Mouse (Mus musculus): ENCODE measurements around the gene Tomm5. TPM values are rescaled to one million over a fixed set of nuclear protein-coding genes. Genes with fewer than 3 reads are reported as not detected.
"Not testable (repeated sequence)": the region's sequence is repeated elsewhere in the genome, so short reads cannot be mapped to it uniquely, and the experiment has no call there.

Tomm5 gene
- polyA plus RNA-seq, 1 experiment from 2014 or later = 200 TPM

DNA sequence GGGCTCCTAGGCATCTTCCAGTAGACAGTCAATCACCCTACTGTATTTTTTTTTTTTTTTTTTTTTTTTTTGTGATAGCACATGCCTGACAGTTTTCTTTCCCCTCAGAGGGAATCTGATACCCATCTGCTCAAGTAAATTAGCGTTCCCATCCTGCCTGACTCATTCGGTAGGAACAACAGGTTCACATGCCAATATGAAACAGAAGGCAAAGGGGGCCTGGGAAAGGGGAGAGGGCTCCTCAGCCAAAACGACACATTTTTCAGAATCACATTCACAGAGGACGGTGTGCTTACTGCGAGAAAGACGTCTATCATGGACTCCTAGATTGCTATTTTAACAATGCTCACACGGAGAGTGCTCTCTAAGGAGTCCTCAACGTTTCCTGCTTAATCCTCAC is 24.4 kb downstream of the Tomm5 start:
- Histone ChIP-seq H3K36me3 (replicated peaks; ENCODE audit: control insufficient read depth, insufficient read depth, low read depth, low read length) (no peaks in the 10 kb centered on the region), H3K4me1 (ENCODE audit: control insufficient read depth, insufficient read depth, low read length) (no peaks in the 10 kb centered on the region), H3K4me2 (ENCODE audit: low read depth, low read length) (peak overlapping the region; percentile 65), H3K9me3 (replicated peaks; ENCODE audit: control insufficient read depth, low read length) (no peaks in the 10 kb centered on the region), H3K4me3 (ENCODE audit: low read depth, low read length) (peak overlapping the region; percentile 89), H3K27me3 (ENCODE audit: control insufficient read depth, insufficient read depth, low read length) (no peaks in the 10 kb centered on the region), H3K27ac (replicated peaks; ENCODE audit: low read depth, low read length) (no peak overlapping the region), H3K9ac (replicated peaks; ENCODE audit: low read length) (no peak overlapping the region; the same call in 1 of the 2 replicates)
- DNase-seq (ENCODE audit: low spot score) = peak; percentile 47
- under 1% methylated on average over 8 of the region's 8 CpGs for WGBS
- ATAC-seq (replicated peaks; ENCODE audit: insufficient number of reproducible peaks, low FRiP score, low TSS enrichment, low read depth) = no peak

DNA sequence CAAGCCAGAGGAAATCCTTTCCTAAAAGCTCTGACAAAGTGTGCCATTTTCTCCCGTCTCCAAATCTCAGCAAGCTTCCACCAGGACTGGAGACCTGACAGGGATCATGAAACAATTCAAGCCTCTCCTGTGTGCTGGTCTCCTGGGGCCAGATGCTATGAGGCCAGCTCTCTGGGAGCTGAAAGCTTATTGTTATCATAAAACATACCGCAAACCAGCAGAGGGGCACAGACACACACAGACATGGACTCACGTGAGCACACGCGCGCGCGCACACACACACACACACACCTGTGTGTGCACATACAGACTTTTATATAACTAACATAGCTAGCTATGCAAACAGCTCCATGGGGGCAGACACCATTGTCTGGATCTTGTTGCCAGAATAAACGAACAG is 25.0 kb downstream of the Tomm5 start:
- 78% methylated on average over 9 of the region's 9 CpGs for WGBS
- Histone ChIP-seq H3K9ac (replicated peaks; ENCODE audit: low read length) (no peak overlapping the region), H3K4me1 (ENCODE audit: control insufficient read depth, insufficient read depth, low read length) (no peaks in the 10 kb centered on the region), H3K27me3 (ENCODE audit: control insufficient read depth, insufficient read depth, low read length) (no peaks in the 10 kb centered on the region), H3K4me2 (ENCODE audit: low read depth, low read length) (peak overlapping the region; percentile 65; the same call in 1 of the 2 replicates), H3K27ac (replicated peaks; ENCODE audit: low read depth, low read length) (no peak overlapping the region), H3K36me3 (replicated peaks; ENCODE audit: control insufficient read depth, insufficient read depth, low read depth, low read length) (no peaks in the 10 kb centered on the region), H3K4me3 (ENCODE audit: low read depth, low read length) (no peak overlapping the region; the same call in 1 of the 2 replicates), H3K9me3 (replicated peaks; ENCODE audit: control insufficient read depth, low read length) (no peaks in the 10 kb centered on the region)
- ATAC-seq (replicated peaks; ENCODE audit: insufficient number of reproducible peaks, low FRiP score, low TSS enrichment, low read depth) = no peak
- no peak for DNase-seq (ENCODE audit: low spot score)

DNA sequence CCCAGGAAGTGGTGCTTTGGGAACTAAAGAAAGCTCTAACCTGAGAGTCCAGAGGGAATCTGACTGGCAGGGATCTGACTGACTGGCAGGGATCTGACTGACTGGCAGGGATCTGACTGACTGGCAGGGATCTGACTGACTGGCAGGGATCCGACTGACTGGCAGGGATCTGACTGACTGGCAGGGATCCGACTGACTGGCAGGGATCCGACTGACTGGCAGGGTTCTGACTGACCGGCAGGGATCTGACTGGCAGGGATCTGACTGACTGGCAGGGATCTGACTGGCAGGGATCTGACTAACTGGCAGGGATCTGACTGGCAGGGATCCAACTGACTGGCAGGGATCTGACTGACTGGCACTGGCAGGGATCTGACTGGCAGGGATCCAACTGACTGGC is 26.9 kb downstream of the Tomm5 start:
- not testable (repeated sequence) for H3K4me2 ChIP-seq (ENCODE audit: low read depth, low read length); H3K36me3 ChIP-seq (replicated peaks; ENCODE audit: control insufficient read depth, insufficient read depth, low read depth, low read length); H3K4me3 ChIP-seq (ENCODE audit: low read depth, low read length); H3K27ac ChIP-seq (replicated peaks; ENCODE audit: low read depth, low read length); H3K9ac ChIP-seq (replicated peaks; ENCODE audit: low read length); H3K27me3 ChIP-seq (ENCODE audit: control insufficient read depth, insufficient read depth, low read length); DNase-seq (ENCODE audit: low spot score); H3K9me3 ChIP-seq (replicated peaks; ENCODE audit: control insufficient read depth, low read length); H3K4me1 ChIP-seq (ENCODE audit: control insufficient read depth, insufficient read depth, low read length); ATAC-seq (replicated peaks; ENCODE audit: insufficient number of reproducible peaks, low FRiP score, low TSS enrichment, low read depth)
- WGBS = 100% methylated on average over 4 of the region's 4 CpGs

DNA sequence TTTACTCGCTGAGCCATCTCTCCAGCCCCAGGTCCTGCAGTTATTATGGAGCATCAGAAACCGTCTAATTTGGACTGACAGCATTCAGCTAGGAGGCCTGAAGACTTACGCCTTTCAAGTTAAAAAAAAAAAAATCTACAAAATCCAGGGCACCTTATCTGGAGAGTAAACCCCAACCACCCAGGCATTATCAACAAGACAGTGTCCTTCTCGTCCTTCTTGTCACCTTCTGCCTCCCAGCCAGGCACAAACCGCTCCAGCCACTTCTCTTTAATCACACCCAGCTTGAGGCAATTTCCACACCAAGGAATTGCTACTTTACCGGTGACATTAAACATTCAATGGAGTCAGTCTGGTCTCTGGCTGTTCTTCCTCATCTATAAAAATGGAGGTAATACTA is 34.4 kb downstream of the Tomm5 start:
- WGBS = 73% methylated on average over 6 of the region's 6 CpGs
- Histone ChIP-seq H3K36me3 (replicated peaks; ENCODE audit: control insufficient read depth, insufficient read depth, low read depth, low read length) (no peaks in the 10 kb centered on the region), H3K4me1 (ENCODE audit: control insufficient read depth, insufficient read depth, low read length) (no peaks in the 10 kb centered on the region), H3K4me2 (ENCODE audit: low read depth, low read length) (no peak overlapping the region), H3K9me3 (replicated peaks; ENCODE audit: control insufficient read depth, low read length) (no peaks in the 10 kb centered on the region), H3K4me3 (ENCODE audit: low read depth, low read length) (no peak overlapping the region), H3K27me3 (ENCODE audit: control insufficient read depth, insufficient read depth, low read length) (no peaks in the 10 kb centered on the region), H3K9ac (replicated peaks; ENCODE audit: low read length) (no peak overlapping the region), H3K27ac (replicated peaks; ENCODE audit: low read depth, low read length) (no peak overlapping the region)
- DNase-seq (ENCODE audit: low spot score) (no peak), ATAC-seq (replicated peaks; ENCODE audit: insufficient number of reproducible peaks, low FRiP score, low TSS enrichment, low read depth) (no peak)

DNA sequence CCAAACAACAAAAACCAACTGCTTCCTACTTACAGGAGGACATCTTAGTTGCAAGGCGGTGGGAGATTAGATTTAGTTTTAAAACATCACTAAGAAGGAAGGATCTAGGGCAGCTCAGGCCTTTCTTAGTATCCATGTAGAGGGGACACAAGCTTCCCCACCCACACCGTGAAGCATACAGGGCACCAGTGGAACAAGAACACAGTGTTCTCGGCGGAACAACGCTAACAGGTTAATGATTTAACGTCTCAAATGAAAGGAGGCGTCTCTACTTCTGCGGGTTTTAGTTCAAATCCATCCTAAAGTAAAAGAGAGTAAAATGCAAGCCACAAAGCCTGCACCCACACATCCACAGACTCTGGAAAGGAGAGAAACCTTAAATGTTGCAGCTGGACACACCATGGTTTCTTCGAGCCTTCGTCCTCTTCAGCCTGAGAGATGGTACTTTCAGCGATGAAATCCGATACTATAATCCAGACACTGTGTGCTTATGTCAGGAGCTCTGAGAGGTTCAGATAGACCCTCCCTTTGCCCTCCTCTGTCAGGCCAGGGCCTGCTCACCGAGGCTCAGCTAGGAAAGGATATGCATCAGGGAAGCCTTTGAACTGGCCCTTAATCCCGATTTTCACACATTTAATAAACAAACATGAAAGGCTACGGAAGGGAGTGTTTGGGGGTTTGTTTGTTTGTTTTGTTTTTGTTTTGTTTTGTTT is 35.5 kb downstream of the Tomm5 start:
- Histone ChIP-seq H3K4me2 (ENCODE audit: low read depth, low read length) (no peak overlapping the region), H3K36me3 (replicated peaks; ENCODE audit: control insufficient read depth, insufficient read depth, low read depth, low read length) (no peaks in the 10 kb centered on the region), H3K27ac (replicated peaks; ENCODE audit: low read depth, low read length) (no peak overlapping the region), H3K27me3 (ENCODE audit: control insufficient read depth, insufficient read depth, low read length) (no peaks in the 10 kb centered on the region), H3K4me3 (ENCODE audit: low read depth, low read length) (no peak overlapping the region), H3K9ac (replicated peaks; ENCODE audit: low read length) (no peak overlapping the region), H3K9me3 (replicated peaks; ENCODE audit: control insufficient read depth, low read length) (no peaks in the 10 kb centered on the region), H3K4me1 (ENCODE audit: control insufficient read depth, insufficient read depth, low read length) (no peaks in the 10 kb centered on the region)
- DNase-seq (ENCODE audit: low spot score) = peak; percentile 41
- 71% methylated on average over 15 of the region's 15 CpGs for WGBS
- ATAC-seq (replicated peaks; ENCODE audit: insufficient number of reproducible peaks, low FRiP score, low TSS enrichment, low read depth) = no peak

DNA sequence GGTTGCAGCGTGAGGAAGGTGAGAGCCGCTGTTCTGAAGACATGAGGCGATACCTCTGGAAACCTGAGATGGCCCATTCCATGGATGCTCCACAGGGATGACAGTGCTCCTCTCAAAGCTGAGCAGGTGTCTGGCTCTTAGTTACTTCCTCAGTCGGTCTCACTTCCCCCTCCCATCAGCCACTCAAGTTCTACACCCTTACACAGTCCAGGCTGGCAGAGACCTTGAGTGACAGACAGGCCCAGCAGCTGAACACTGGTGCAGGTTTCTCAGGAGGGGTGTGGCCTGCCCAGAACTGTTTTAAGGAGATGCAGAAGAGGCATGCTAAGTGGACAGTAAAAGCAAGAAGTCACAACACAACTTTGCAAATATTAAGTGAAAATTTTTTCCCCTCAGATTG is 40.2 kb downstream of the Tomm5 start:
- Histone ChIP-seq H3K4me3 (ENCODE audit: low read depth, low read length) (no peak overlapping the region), H3K4me1 (ENCODE audit: control insufficient read depth, insufficient read depth, low read length) (no peaks in the 10 kb centered on the region), H3K9ac (replicated peaks; ENCODE audit: low read length) (no peak overlapping the region), H3K4me2 (ENCODE audit: low read depth, low read length) (no peak overlapping the region), H3K36me3 (replicated peaks; ENCODE audit: control insufficient read depth, insufficient read depth, low read depth, low read length) (no peaks in the 10 kb centered on the region), H3K9me3 (replicated peaks; ENCODE audit: control insufficient read depth, low read length) (no peaks in the 10 kb centered on the region), H3K27ac (replicated peaks; ENCODE audit: low read depth, low read length) (no peak overlapping the region), H3K27me3 (ENCODE audit: control insufficient read depth, insufficient read depth, low read length) (no peaks in the 10 kb centered on the region)
- 76% methylated on average over 4 of the region's 4 CpGs for WGBS
- DNase-seq (ENCODE audit: low spot score) = no peak
- no peak for ATAC-seq (replicated peaks; ENCODE audit: insufficient number of reproducible peaks, low FRiP score, low TSS enrichment, low read depth)

DNA sequence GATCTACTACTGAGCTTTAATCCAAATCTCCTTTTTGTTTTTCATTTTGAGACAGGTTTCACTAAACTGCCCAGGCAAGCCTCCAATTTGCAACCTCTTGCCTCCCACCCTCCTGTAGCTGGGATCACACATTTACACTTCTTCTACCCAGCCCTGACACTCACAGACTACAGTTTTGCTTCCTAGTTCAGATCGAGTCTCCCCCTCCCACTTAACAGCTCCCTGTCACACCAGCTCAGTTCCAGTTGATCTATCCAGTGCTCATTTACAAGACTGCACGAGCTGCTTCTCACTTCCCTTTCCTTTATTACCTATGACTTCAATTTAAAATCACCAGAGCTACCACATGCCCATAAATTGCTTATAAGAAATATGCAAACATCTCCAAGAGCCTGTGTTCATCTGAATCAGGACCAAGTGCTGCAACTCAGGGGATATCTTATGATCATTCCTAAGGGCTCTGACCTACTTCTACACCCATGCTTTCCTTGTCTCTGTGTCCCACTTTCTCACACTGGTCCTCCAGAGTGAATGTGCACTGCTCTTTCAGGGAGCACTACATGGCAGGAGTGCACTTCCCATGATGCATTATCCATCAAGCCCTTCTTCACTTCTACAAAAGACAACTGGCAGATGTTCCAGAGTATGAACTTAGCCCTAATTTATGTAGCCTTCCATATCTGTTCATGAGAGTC is 41.7 kb downstream of the Tomm5 start:
- WGBS = 53% methylated on average over 2 of the region's 2 CpGs
- DNase-seq (ENCODE audit: low spot score) = no peak
- H3K4me3 ChIP-seq (ENCODE audit: low read depth, low read length) = no peak overlapping the region
- ATAC-seq (replicated peaks; ENCODE audit: insufficient number of reproducible peaks, low FRiP score, low TSS enrichment, low read depth) = no peak
- H3K27ac ChIP-seq (replicated peaks; ENCODE audit: low read depth, low read length) = no peak overlapping the region
- no peaks in the 10 kb centered on the region for H3K9me3 ChIP-seq (replicated peaks; ENCODE audit: control insufficient read depth, low read length)
- H3K9ac ChIP-seq (replicated peaks; ENCODE audit: low read length) = no peak overlapping the region
- no peaks in the 10 kb centered on the region; the same call in 1 of the 2 replicates for H3K36me3 ChIP-seq (replicated peaks; ENCODE audit: control insufficient read depth, insufficient read depth, low read depth, low read length)
- H3K4me2 ChIP-seq (ENCODE audit: low read depth, low read length) = no peak overlapping the region
- H3K4me1 ChIP-seq (ENCODE audit: control insufficient read depth, insufficient read depth, low read length) = no peaks in the 10 kb centered on the region
- H3K27me3 ChIP-seq (ENCODE audit: control insufficient read depth, insufficient read depth, low read length) = no peaks in the 10 kb centered on the region

DNA sequence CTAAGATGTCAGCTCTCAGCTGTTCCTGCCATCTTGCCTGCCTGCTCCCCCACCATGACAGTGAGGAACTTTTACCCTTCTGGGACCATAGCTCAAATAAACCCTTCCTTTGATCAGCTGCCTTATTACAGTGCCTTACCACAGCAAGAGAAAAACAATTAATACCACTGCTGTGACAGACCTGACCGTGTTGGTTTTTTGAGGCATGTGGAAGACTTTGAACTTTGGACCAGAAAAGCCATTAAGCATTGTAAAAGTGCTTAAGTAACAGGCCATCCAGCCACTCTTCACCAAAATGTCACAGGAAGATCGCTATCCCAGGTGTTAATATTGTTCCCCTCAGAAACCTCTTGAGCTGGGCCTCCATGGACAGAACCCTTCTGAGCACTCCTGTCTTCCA is 43.3 kb downstream of the Tomm5 start:
- WGBS = 80% methylated on average over 2 of the region's 2 CpGs

More for the DNA sequence above, 43.3 kb downstream of the Tomm5 start:
- no peaks in the 10 kb centered on the region for H3K27me3 ChIP-seq (ENCODE audit: control insufficient read depth, insufficient read depth, low read length)
- H3K9me3 ChIP-seq (replicated peaks; ENCODE audit: control insufficient read depth, low read length) = no peaks in the 10 kb centered on the region
- H3K36me3 ChIP-seq (replicated peaks; ENCODE audit: control insufficient read depth, insufficient read depth, low read depth, low read length) = no peaks in the 10 kb centered on the region; the same call in 1 of the 2 replicates
- H3K4me2 ChIP-seq (ENCODE audit: low read depth, low read length) = no peak overlapping the region
- ATAC-seq (replicated peaks; ENCODE audit: insufficient number of reproducible peaks, low FRiP score, low TSS enrichment, low read depth) (no peak), DNase-seq (ENCODE audit: low spot score) (no peak)
- no peak overlapping the region for H3K9ac ChIP-seq (replicated peaks; ENCODE audit: low read length)
- no peaks in the 10 kb centered on the region for H3K4me1 ChIP-seq (ENCODE audit: control insufficient read depth, insufficient read depth, low read length)
- H3K27ac ChIP-seq (replicated peaks; ENCODE audit: low read depth, low read length) = no peak overlapping the region
- no peak overlapping the region for H3K4me3 ChIP-seq (ENCODE audit: low read depth, low read length)

Data from embryonic facial prominence, embryonic 11.5 days (tissue).